Mouse (Mus musculus): ENCODE data around the gene Gzma.

DNA sequence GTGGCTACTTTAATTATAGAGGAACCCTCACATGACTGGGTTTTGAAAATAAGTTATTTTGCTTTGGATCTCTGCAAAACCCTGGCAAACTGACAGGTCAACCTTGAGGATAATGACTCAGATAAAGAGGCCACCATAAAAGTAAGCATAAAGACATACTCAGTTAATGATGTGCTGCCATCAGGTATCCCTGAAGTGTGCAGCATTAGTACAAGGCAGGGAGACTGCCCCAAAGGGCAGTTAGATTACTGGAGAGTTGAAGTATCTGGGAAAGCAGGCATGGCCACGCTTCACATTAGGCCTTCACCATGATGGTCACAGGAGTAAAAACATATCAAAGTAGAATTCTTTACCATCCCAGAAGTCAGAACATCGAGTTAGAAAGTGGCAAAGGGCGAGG lies 55.9 kb downstream of the Gzma start:
- TF ChIP-seq CTCF (IDR thresholded peaks at IDR 0.05; ENCODE audit: low read depth), result no peak
- TF ChIP-seq EP300 (optimal IDR thresholded peaks at IDR 0.05), result no peak

Measured in stomach, postnatal 0 days (tissue).